Mouse (Mus musculus) hindbrain, embryonic 13.5 days (tissue): ENCODE results near the gene Kif27. TPM values are rescaled to one million over a fixed set of nuclear protein-coding genes. Genes with fewer than 3 reads are reported as not detected.
"Not testable (repeated sequence)": the region's sequence is repeated elsewhere in the genome, so short reads cannot be mapped to it uniquely, and the experiment has no call there.

Source experiments
- ATAC-seq: fragments of 200-750 bp; cut with Nextera tagmentation; 2 replicates; pipeline ENCODE4 v1.8.0; 2017; ENCODE audit warnings: moderate TSS enrichment; ENCODE audit not compliant: low FRiP score
- H3K27ac ChIP-seq: fragments of 300-500 bp; sonication (generic); 2 replicates; pipeline ENCODE4 v1.5.1; 2015; ENCODE audit warnings: inconsistent platforms, mild to moderate bottlenecking, moderate library complexity
- H3K27me3 ChIP-seq: fragments of 300-500 bp; sonication (generic); 2 replicates; pipeline ENCODE4 v1.6.1; 2015; ENCODE audit warnings: mild to moderate bottlenecking, inconsistent platforms
- H3K36me3 ChIP-seq: fragments of 300-500 bp; sonication (generic); 2 replicates; pipeline ENCODE4 v1.6.1; 2015; ENCODE audit warnings: mild to moderate bottlenecking, inconsistent platforms
- H3K4me1 ChIP-seq: fragments of 300-500 bp; sonication (generic); replicated peaks from 2 replicates; pipeline ENCODE4 v1.6.1; 2015; ENCODE audit warnings: inconsistent platforms
- H3K4me2 ChIP-seq: fragments of 300-500 bp; sonication (generic); 2 replicates; pipeline ENCODE4 v1.6.1; 2015; ENCODE audit warnings: inconsistent platforms, mild to moderate bottlenecking, moderate library complexity
- H3K4me3 ChIP-seq: fragments of 300-500 bp; sonication (generic); 2 replicates; pipeline ENCODE4 v1.5.1; 2015; ENCODE audit warnings: mild to moderate bottlenecking, inconsistent platforms
- H3K9ac ChIP-seq: fragments of 300-500 bp; sonication (generic); 2 replicates; pipeline ENCODE4 v1.6.1; 2015; ENCODE audit warnings: mild to moderate bottlenecking, inconsistent platforms
- H3K9me3 ChIP-seq: fragments of 300-500 bp; sonication (generic); 2 replicates; pipeline ENCODE4 v1.6.1; 2016; ENCODE audit warnings: inconsistent platforms
- WGBS: fragments of 180-500 bp; shearing (Covaris S2); methylation state at CpG from one replicate; pipeline ENCODE4 v1.1.7; 2015; 5-methylcytosine and 5-hydroxymethylcytosine counted together
- polyA plus RNA-seq: library from polyadenylated mRNA; unstranded; fragments of >200 nt; fragmentation: Nextera tagmentation; extraction: Ambion mirVana; gene quantifications from 2 replicates; pipeline ENCODE4 v1.2.1, GENCODE M21; 2015

Gene Kif27
- polyA plus RNA-seq, 1 experiment from 2014 or later: 2.5 TPM

GRCm38 (mm10) chr13:58385547-58385920, 26.6 kb upstream of the Kif27 start:
- WGBS: 85% methylated on average over 7 of the region's 7 CpGs
- Histone ChIP-seq H3K4me2 (peak overlapping the region; percentile 92), H3K9me3 (peaks cover 10% of the 10 kb centered on the region), H3K4me3 (peak overlapping the region; percentile 79), H3K4me1 (peaks cover 13% of the 10 kb centered on the region), H3K9ac (peak overlapping the region; percentile 83), H3K27ac (peak overlapping the region; percentile 40; the same call in 1 of the 2 replicates), H3K36me3 (peaks cover 31% of the 10 kb centered on the region), H3K27me3 (no peaks in the 10 kb centered on the region)
- ATAC-seq: no peak

GRCm38 (mm10) chr13:58384779-58385546, 26.0 kb upstream of the Kif27 start, which contains the start of gene 2210016F16Rik:
2210016F16Rik (minus strand) TSS chr13:58385225.
- Histone ChIP-seq H3K27ac (peak within 1 kb of the TSS; percentile 40; the same call in 1 of the 2 replicates), H3K4me1 (peaks cover 13% of the 10 kb centered on the region), H3K9me3 (peaks cover 13% of the 10 kb centered on the region), H3K4me3 (peak within 1 kb of the TSS; percentile 79), H3K27me3 (no peaks in the 10 kb centered on the region), H3K9ac (peak within 1 kb of the TSS; percentile 83), H3K4me2 (peak within 1 kb of the TSS; percentile 92), H3K36me3 (peaks cover 31% of the 10 kb centered on the region)
- WGBS: 3% methylated on average over 80 of the region's 80 CpGs
- peak; percentile 83 for ATAC-seq

- ATAC-seq: 0 out of 2 replicates have a peak, but pooled peaks have one; percentile 29
- no peak overlapping the region for H3K27ac ChIP-seq
- H3K4me3 ChIP-seq: peak overlapping the region; percentile 79
- H3K9ac ChIP-seq: peak overlapping the region; percentile 83
- 48% methylated on average over 11 of the region's 11 CpGs for WGBS
- H3K4me1 ChIP-seq: peaks cover 13% of the 10 kb centered on the region
- H3K36me3 ChIP-seq: peaks cover 33% of the 10 kb centered on the region
- peaks cover 15% of the 10 kb centered on the region for H3K9me3 ChIP-seq
- no peaks in the 10 kb centered on the region for H3K27me3 ChIP-seq
- peak overlapping the region; percentile 92 for H3K4me2 ChIP-seq
These were observed 25.4 kb upstream of the Kif27 start for GRCm38 (mm10) chr13:58384371-58384770.

- Histone ChIP-seq H3K27ac (no peak overlapping the region), H3K4me3 (no peak overlapping the region), H3K4me2 (no peak overlapping the region), H3K4me1 (no peaks in the 10 kb centered on the region), H3K9me3 (peaks cover 10% of the 10 kb centered on the region; the same call in 1 of the 2 replicates), H3K36me3 (no peaks in the 10 kb centered on the region), H3K27me3 (no peaks in the 10 kb centered on the region), H3K9ac (no peak overlapping the region)
- no peak for ATAC-seq
- WGBS: 91% methylated on average over 2 of the region's 2 CpGs
These were observed 14.2 kb upstream of the Kif27 start for GRCm38 (mm10) chr13:58373153-58373470.

GRCm38 (mm10) chr13:58372278-58373152, 13.6 kb upstream of the Kif27 start:
- Histone ChIP-seq H3K27ac (no peak overlapping the region), H3K9ac (no peak overlapping the region), H3K27me3 (no peaks in the 10 kb centered on the region), H3K4me2 (no peak overlapping the region), H3K9me3 (peaks cover 10% of the 10 kb centered on the region; the same call in 1 of the 2 replicates), H3K4me1 (no peaks in the 10 kb centered on the region), H3K4me3 (no peak overlapping the region), H3K36me3 (no peaks in the 10 kb centered on the region)
- ATAC-seq: no peak
- WGBS: 79% methylated on average over 5 of the region's 5 CpGs

GRCm38 (mm10) chr13:58368835-58369234, 9.9 kb upstream of the Kif27 start:
- Histone ChIP-seq H3K9ac (no peak overlapping the region), H3K36me3 (no peaks in the 10 kb centered on the region), H3K9me3 (no peaks in the 10 kb centered on the region), H3K27ac (no peak overlapping the region), H3K4me2 (no peak overlapping the region), H3K4me1 (no peaks in the 10 kb centered on the region), H3K4me3 (no peak overlapping the region), H3K27me3 (no peaks in the 10 kb centered on the region)
- no peak for ATAC-seq
- WGBS: 74% methylated on average over 4 of the region's 4 CpGs

- no peak for ATAC-seq
- Histone ChIP-seq H3K27ac (no peak overlapping the region), H3K4me3 (no peak overlapping the region), H3K4me2 (no peak overlapping the region), H3K9me3 (no peaks in the 10 kb centered on the region), H3K36me3 (no peaks in the 10 kb centered on the region), H3K27me3 (no peaks in the 10 kb centered on the region), H3K4me1 (no peaks in the 10 kb centered on the region), H3K9ac (no peak overlapping the region)
- 69% methylated on average over 1 of the region's 1 CpGs for WGBS
These were observed 8.7 kb upstream of the Kif27 start for GRCm38 (mm10) chr13:58367641-58368040.

GRCm38 (mm10) chr13:58366373-58366772, 7.5 kb upstream of the Kif27 start:
- H3K9ac ChIP-seq: no peak overlapping the region
- no peak overlapping the region for H3K4me2 ChIP-seq
- 88% methylated on average over 3 of the region's 3 CpGs for WGBS
- H3K27ac ChIP-seq: no peak overlapping the region
- no peak overlapping the region for H3K4me3 ChIP-seq
- ATAC-seq: no peak
- no peaks in the 10 kb centered on the region for H3K36me3 ChIP-seq
- H3K9me3 ChIP-seq: 0 out of 2 replicates have a peak, but pooled peaks cover 4% of the 10 kb centered on the region
- H3K27me3 ChIP-seq: no peaks in the 10 kb centered on the region
- H3K4me1 ChIP-seq: no peaks in the 10 kb centered on the region

- WGBS: 86% methylated on average over 8 of the region's 8 CpGs
- not testable (repeated sequence) for H3K27ac ChIP-seq, H3K9ac ChIP-seq, H3K4me3 ChIP-seq, H3K4me1 ChIP-seq, ATAC-seq, H3K9me3 ChIP-seq, H3K36me3 ChIP-seq, H3K27me3 ChIP-seq, H3K4me2 ChIP-seq
These were observed 6.3 kb upstream of the Kif27 start for GRCm38 (mm10) chr13:58365179-58365578.

GRCm38 (mm10) chr13:58364353-58365175, 5.6 kb upstream of the Kif27 start:
- no peaks in the 10 kb centered on the region for H3K4me1 ChIP-seq
- no peaks in the 10 kb centered on the region for H3K27me3 ChIP-seq
- H3K36me3 ChIP-seq: no peaks in the 10 kb centered on the region
- no peak overlapping the region for H3K4me2 ChIP-seq
- no peak overlapping the region for H3K9ac ChIP-seq
- no peak overlapping the region for H3K4me3 ChIP-seq
- H3K27ac ChIP-seq: no peak overlapping the region
- 81% methylated on average over 8 of the region's 8 CpGs for WGBS
- no peak for ATAC-seq
- H3K9me3 ChIP-seq: 0 out of 2 replicates have a peak, but pooled peaks cover 4% of the 10 kb centered on the region

GRCm38 (mm10) chr13:58359304-58359653, 357 bp upstream of the Kif27 start:
- H3K9ac ChIP-seq: peak overlapping the region; percentile 80; the same call in 1 of the 2 replicates
- H3K4me3 ChIP-seq: peak overlapping the region; percentile 70
- peak overlapping the region; percentile 90 for H3K4me2 ChIP-seq
- 0 out of 2 replicates have a peak, but pooled peaks cover 4% of the 10 kb centered on the region for H3K9me3 ChIP-seq
- H3K27me3 ChIP-seq: peaks cover 8% of the 10 kb centered on the region; the same call in 1 of the 2 replicates
- ATAC-seq: peak; percentile 77; the same call in 1 of the 2 replicates
- H3K27ac ChIP-seq: no peak overlapping the region
- no peaks in the 10 kb centered on the region for H3K36me3 ChIP-seq
- H3K4me1 ChIP-seq: peaks cover 3% of the 10 kb centered on the region
- WGBS: 3% methylated on average over 7 of the region's 7 CpGs

- Histone ChIP-seq H3K4me1 (no peaks in the 10 kb centered on the region), H3K27ac (no peak overlapping the region), H3K27me3 (peaks cover 8% of the 10 kb centered on the region; the same call in 1 of the 2 replicates), H3K9ac (no peak overlapping the region), H3K4me2 (no peak overlapping the region), H3K36me3 (no peaks in the 10 kb centered on the region), H3K4me3 (no peak overlapping the region), H3K9me3 (no peaks in the 10 kb centered on the region)
- no peak for ATAC-seq
These were observed 5.9 kb downstream of the Kif27 start for GRCm38 (mm10) chr13:58352996-58353395.
